Comparison of ENCODE assay signal across 9 mouse cellular contexts in genomic region chr2:74752431-74753174, GRCm38 (mm10). TPM values are rescaled to one million over a fixed set of nuclear protein-coding genes. Genes with fewer than 3 reads are reported as not detected.
DNase-seq lines count a peak whose midpoint lies in the region; ATAC-seq lines count a peak whose summit lies in the region.
"Had no signal": no experiment of that assay in that cellular context is flagged by ENCODE, and none has a peak within 500 bp of the region (broad histone marks: within the 10 kb centered on the region; RNA-seq: fewer than 3 reads in every experiment).

No protein-coding gene starts in this region.

- no peaks in the 10 kb centered on the region for H3K9me3 ChIP-seq in heart, embryonic 14.5 days (ENCODE audit: control insufficient read depth, low read length)
- H3K9me3 ChIP-seq in hindbrain, embryonic 13.5 days, result no peaks in the 10 kb centered on the region
- no peaks in the 10 kb centered on the region for H3K9me3 ChIP-seq in midbrain, embryonic 13.5 days

- ATAC-seq in heart, embryonic 14.5 days (ENCODE audit: insufficient number of reproducible peaks, insufficient read depth, low FRiP score, low read depth), result no peak
- ATAC-seq in hindbrain, embryonic 13.5 days (ENCODE audit: low FRiP score), result peak; percentile 15
- no peak for ATAC-seq in midbrain, embryonic 13.5 days

- H3K9ac ChIP-seq in heart, embryonic 14.5 days (ENCODE audit: low read length), result no peak overlapping the region
- H3K9ac ChIP-seq in hindbrain, embryonic 13.5 days, result peak overlapping the region; percentile 72
- no peak overlapping the region for H3K9ac ChIP-seq in midbrain, embryonic 13.5 days (replicated peaks)

- peaks cover 96% of the 10 kb centered on the region for H3K27me3 ChIP-seq in heart, embryonic 14.5 days (ENCODE audit: control insufficient read depth, insufficient read depth, low read length)
- H3K27me3 ChIP-seq in hindbrain, embryonic 13.5 days, result peaks cover 70% of the 10 kb centered on the region
- H3K27me3 ChIP-seq in midbrain, embryonic 13.5 days, result peaks cover 98% of the 10 kb centered on the region

- H3K36me3 ChIP-seq in heart, embryonic 14.5 days (ENCODE audit: control insufficient read depth, insufficient read depth, low read length), result no peaks in the 10 kb centered on the region
- H3K36me3 ChIP-seq in hindbrain, embryonic 13.5 days, result no peaks in the 10 kb centered on the region
- no peaks in the 10 kb centered on the region for H3K36me3 ChIP-seq in midbrain, embryonic 13.5 days

- H3K4me1 ChIP-seq in heart, embryonic 14.5 days (ENCODE audit: control insufficient read depth in 2 of 2, insufficient read depth in 2 of 2, low read length in 2 of 2), result peaks cover 7 to 18% of the 10 kb centered on the region in 2 experiments
- peaks cover 4% of the 10 kb centered on the region for H3K4me1 ChIP-seq in brown adipose tissue, adult 24 weeks (ENCODE audit: control insufficient read depth, insufficient read depth, insufficient read length, low read length)
- H3K4me1 ChIP-seq in hindbrain, embryonic 13.5 days (replicated peaks), result peaks cover 43% of the 10 kb centered on the region
- peaks cover 20% of the 10 kb centered on the region for H3K4me1 ChIP-seq in midbrain, embryonic 13.5 days (replicated peaks)

- 3% methylated on average over 45 of the region's 45 CpGs for WGBS in heart, embryonic 14.5 days
- WGBS in hindbrain, embryonic 13.5 days, result 2% methylated on average over 45 of the region's 45 CpGs
- 1% methylated on average over 45 of the region's 45 CpGs for WGBS in midbrain, embryonic 13.5 days

- H3K4me3 ChIP-seq in heart, embryonic 14.5 days (ENCODE audit: control insufficient read depth in 1 of 2, insufficient read depth in 1 of 2, low read depth in 1 of 2, low read length in 2 of 2), result peak overlapping the region; percentile 32 to 36
- peak overlapping the region; percentile 26 for H3K4me3 ChIP-seq in brown adipose tissue, adult 24 weeks (ENCODE audit: insufficient read depth, low read depth, low read length)
- H3K4me3 ChIP-seq in hindbrain, embryonic 13.5 days, result peak overlapping the region; percentile 39
- H3K4me3 ChIP-seq in midbrain, embryonic 13.5 days (replicated peaks), result peak overlapping the region; percentile 17

- DNase-seq in heart, adult 9 months (ENCODE audit: low spot score in 2 of 2), result no peak
- DNase-seq in urinary bladder, postnatal 4 days (ENCODE audit: low spot score in 2 of 2), result no peak
- DNase-seq in adrenal gland, postnatal 14 days, result no peak
- no peak for DNase-seq in adrenal gland, adult 18-20 months (ENCODE audit: low spot score in 2 of 2)

- no peak overlapping the region for H3K27ac ChIP-seq in heart, embryonic 14.5 days (replicated peaks in 1 of 2; ENCODE audit: control insufficient read depth in 1 of 2, insufficient read depth in 1 of 2, low read depth in 2 of 2, low read length in 2 of 2)
- H3K27ac ChIP-seq in brown adipose tissue, adult 24 weeks (replicated peaks; ENCODE audit: low read depth, low read length), result no peak overlapping the region
- H3K27ac ChIP-seq in hindbrain, embryonic 13.5 days, result peak overlapping the region; percentile 98
- H3K27ac ChIP-seq in midbrain, embryonic 13.5 days, result no peak overlapping the region

- H3K4me2 ChIP-seq in heart, embryonic 14.5 days (ENCODE audit: low read length), result peak overlapping the region; percentile 58
- H3K4me2 ChIP-seq in hindbrain, embryonic 13.5 days, result peak overlapping the region; percentile 62
- H3K4me2 ChIP-seq in midbrain, embryonic 13.5 days (replicated peaks), result peak overlapping the region; percentile 38

RNA-seq across cellular contexts. Expression of gene Hoxd1, which starts 10.2 kb away (rescaled TPM):
- polyA plus RNA-seq in heart, embryonic 14.5 days (2014; fragmentation: Nextera tagmentation; extraction: Ambion mirVana), result not detected in 2 replicates
- not detected in 2 replicates for polyA plus RNA-seq in brown adipose tissue, adult 24 weeks (2012; ENCODE audit: insufficient read depth, insufficient read length, missing spikeins)
- 1.6 and 2.5 TPM in 2 replicates for polyA plus RNA-seq in hindbrain, embryonic 13.5 days (2015; fragmentation: Nextera tagmentation; extraction: Ambion mirVana)
- polyA plus RNA-seq in midbrain, embryonic 13.5 days (2015; fragmentation: Nextera tagmentation; extraction: Ambion mirVana), result 0.08 TPM in 1 of 2 replicates, not detected in the other
- not detected in 2 replicates for total RNA-seq in adrenal gland, postnatal 14 days (2021)
- not detected for total RNA-seq in adrenal gland, adult 18-20 months (2021)
- total RNA-seq: left cerebral cortex, adult 18-20 months had no signal

RNA-seq across cellular contexts. Expression of gene Gm28230, which starts 26.1 kb away (rescaled TPM):
- polyA plus RNA-seq in heart, embryonic 14.5 days (2014; fragmentation: Nextera tagmentation; extraction: Ambion mirVana), result 0.05 TPM in 1 of 2 replicates, not detected in the other
- polyA plus RNA-seq in brown adipose tissue, adult 24 weeks (2012; ENCODE audit: insufficient read depth, insufficient read length, missing spikeins), result not detected in 2 replicates
- polyA plus RNA-seq in hindbrain, embryonic 13.5 days (2015; fragmentation: Nextera tagmentation; extraction: Ambion mirVana), result 1.3 and 1.5 TPM in 2 replicates
- polyA plus RNA-seq in midbrain, embryonic 13.5 days (2015; fragmentation: Nextera tagmentation; extraction: Ambion mirVana), result not detected in 2 replicates
- total RNA-seq in adrenal gland, postnatal 14 days (2021), result 1.4 and 1.7 TPM in 2 replicates
- total RNA-seq in adrenal gland, adult 18-20 months (2021), result 1 to 10 TPM; 1.6 to 2.8 TPM
- total RNA-seq: left cerebral cortex, adult 18-20 months had no signal

RNA-seq across cellular contexts. Expression of gene Hoxd4, which starts 40.9 kb away (rescaled TPM):
- 0.34 TPM in 1 of 2 replicates, not detected in the other for polyA plus RNA-seq in heart, embryonic 14.5 days (2014; fragmentation: Nextera tagmentation; extraction: Ambion mirVana)
- polyA plus RNA-seq in brown adipose tissue, adult 24 weeks (2012; ENCODE audit: insufficient read depth, insufficient read length, missing spikeins), result 1.3 and 2.6 TPM in 2 replicates
- 4.1 and 4.2 TPM in 2 replicates for polyA plus RNA-seq in hindbrain, embryonic 13.5 days (2015; fragmentation: Nextera tagmentation; extraction: Ambion mirVana)
- polyA plus RNA-seq in midbrain, embryonic 13.5 days (2015; fragmentation: Nextera tagmentation; extraction: Ambion mirVana), result not detected in 2 replicates
- 13.9 and 17.8 TPM in 2 replicates for total RNA-seq in adrenal gland, postnatal 14 days (2021)
- 10 to 100 TPM; 14.9 to 19.6 TPM for total RNA-seq in adrenal gland, adult 18-20 months (2021)
- total RNA-seq: left cerebral cortex, adult 18-20 months had no signal

RNA-seq across cellular contexts. Expression of gene Hoxd3, which starts 40.9 kb away (rescaled TPM):
- polyA plus RNA-seq in heart, embryonic 14.5 days (2014; fragmentation: Nextera tagmentation; extraction: Ambion mirVana), result 0.23 TPM in 1 of 2 replicates, not detected in the other
- polyA plus RNA-seq in brown adipose tissue, adult 24 weeks (2012; ENCODE audit: insufficient read depth, insufficient read length, missing spikeins), result not detected in 2 replicates
- 76.0 and 82.5 TPM in 2 replicates for polyA plus RNA-seq in hindbrain, embryonic 13.5 days (2015; fragmentation: Nextera tagmentation; extraction: Ambion mirVana)
- 0.17 TPM in 2 replicates for polyA plus RNA-seq in midbrain, embryonic 13.5 days (2015; fragmentation: Nextera tagmentation; extraction: Ambion mirVana)
- 0.85 and 0.98 TPM in 2 replicates for total RNA-seq in adrenal gland, postnatal 14 days (2021)
- under 1 TPM; 0.89 to 0.90 TPM for total RNA-seq in adrenal gland, adult 18-20 months (2021)
- total RNA-seq: left cerebral cortex, adult 18-20 months had no signal

RNA-seq across cellular contexts. Expression of gene Hoxd8, which starts 48.2 kb away (rescaled TPM):
- polyA plus RNA-seq in heart, embryonic 14.5 days (2014; fragmentation: Nextera tagmentation; extraction: Ambion mirVana), result 0.36 and 0.61 TPM in 2 replicates
- 7.4 and 10.4 TPM in 2 replicates for polyA plus RNA-seq in brown adipose tissue, adult 24 weeks (2012; ENCODE audit: insufficient read depth, insufficient read length, missing spikeins)
- polyA plus RNA-seq in hindbrain, embryonic 13.5 days (2015; fragmentation: Nextera tagmentation; extraction: Ambion mirVana), result 0.79 and 1.5 TPM in 2 replicates
- 0.08 TPM in 1 of 2 replicates, not detected in the other for polyA plus RNA-seq in midbrain, embryonic 13.5 days (2015; fragmentation: Nextera tagmentation; extraction: Ambion mirVana)
- 24.6 and 24.9 TPM in 2 replicates for total RNA-seq in adrenal gland, postnatal 14 days (2021)
- total RNA-seq in adrenal gland, adult 18-20 months (2021), result 10 to 100 TPM; 24.6 to 36.4 TPM
- total RNA-seq: left cerebral cortex, adult 18-20 months had no signal
